Mouse (Mus musculus) naive thymus-derived CD4-positive, alpha-beta T cell, adult 5 months (primary cell): ENCODE results near the gene Slc46a1. TPM values are rescaled to one million over a fixed set of nuclear protein-coding genes. Genes with fewer than 3 reads are reported as not detected.

Source experiments
- polyA plus RNA-seq: library from polyadenylated mRNA; unstranded; fragments of 100-300 nt; shearing (Covaris generic); gene quantifications from one replicate; pipeline ENCODE4 v1.2.1, GENCODE M21; 2017

Gene Slc46a1
- 0.53 TPM for polyA plus RNA-seq

GRCm38 (mm10) chr11:78465568-78466180 lies at the start of gene Slc46a1:
Gene Slc46a1 (plus strand): TSS chr11:78465697.

GRCm38 (mm10) chr11:78422055-78422819 lies 43.3 kb upstream of the Slc46a1 start, which contains the start of gene Slc13a2:
Gene Slc13a2 (minus strand): TSS chr11:78422217.

GRCm38 (mm10) chr11:78497544-78498522 lies 32.3 kb downstream of the Slc46a1 start, which contains the start of gene Sarm1:
Gene Sarm1 (minus strand): TSS chr11:78497754.

GRCm38 (mm10) chr11:78499004-78499403 lies 33.5 kb downstream of the Slc46a1 start, which contains the start of gene Vtn:
Gene Vtn (plus strand): TSS chr11:78499091.

GRCm38 (mm10) chr11:78502909-78503650 lies 37.6 kb downstream of the Slc46a1 start, which contains the start of gene Sebox:
Gene Sebox (plus strand): TSS chr11:78503447.

GRCm38 (mm10) chr11:78512025-78512957 lies 46.8 kb downstream of the Slc46a1 start, which contains the start of the genes Tmem199 and Poldip2:
Gene Tmem199 (minus strand): TSS chr11:78512172.
Gene Poldip2 (plus strand): TSS chr11:78512193.

Other genes starting within 250 kb of the Slc46a1 start
- gene Sdf2, start 220.0 kb upstream of the Slc46a1 start, polyA plus RNA-seq, result 84.4 TPM
- 51.6 TPM for gene Supt6, start 219.7 kb upstream of the Slc46a1 start, polyA plus RNA-seq
- gene 2610507B11Rik, start 203.9 kb upstream of the Slc46a1 start, polyA plus RNA-seq, result 82.8 TPM
- gene BC030499, start 174.9 kb upstream of the Slc46a1 start, polyA plus RNA-seq, result 0.30 TPM
- gene Spag5, start 164.2 kb upstream of the Slc46a1 start, polyA plus RNA-seq, result 1.2 TPM
- 4.4 TPM for gene Aldoc, start 142.7 kb upstream of the Slc46a1 start, polyA plus RNA-seq
- 73.4 TPM for gene Pigs, start 137.3 kb upstream of the Slc46a1 start, polyA plus RNA-seq
- gene Unc119, start 122.2 kb upstream of the Slc46a1 start, polyA plus RNA-seq, result 11.7 TPM
- not detected for gene Foxn1, start 79.1 kb upstream of the Slc46a1 start, polyA plus RNA-seq
- gene Slc13a2, start 43.5 kb upstream of the Slc46a1 start, polyA plus RNA-seq, result not detected
- 2.0 TPM for gene Sarm1, start 32.1 kb downstream of the Slc46a1 start, polyA plus RNA-seq
- gene Vtn, start 33.4 kb downstream of the Slc46a1 start, polyA plus RNA-seq, result not detected
- gene Sebox, start 37.8 kb downstream of the Slc46a1 start, polyA plus RNA-seq, result not detected
- 16.0 TPM for gene Tmem199, start 46.5 kb downstream of the Slc46a1 start, polyA plus RNA-seq
- gene Poldip2, start 46.5 kb downstream of the Slc46a1 start, polyA plus RNA-seq, result 40.7 TPM
- 16.0 TPM for gene Tnfaip1, start 70.6 kb downstream of the Slc46a1 start, polyA plus RNA-seq
- 55.2 TPM for gene Ift20, start 70.7 kb downstream of the Slc46a1 start, polyA plus RNA-seq
- gene Tmem97, start 85.1 kb downstream of the Slc46a1 start, polyA plus RNA-seq, result 11.9 TPM
- 16.5 TPM for gene Nlk, start 231.7 kb downstream of the Slc46a1 start, polyA plus RNA-seq